Mouse (Mus musculus) activated CD4-positive, CD25-positive, alpha-beta regulatory T cell, adult 4 months (primary cell): Measurements from ENCODE around the gene Me3. TPM values are rescaled to one million over a fixed set of nuclear protein-coding genes. Genes with fewer than 3 reads are reported as not detected.

Experiments
- polyA plus RNA-seq, 2 experiments: library from polyadenylated mRNA; unstranded; fragments of 100-300 nt; shearing (Covaris generic); gene quantifications; one replicate each; pipeline ENCODE4 v1.2.1; 2017

Gene Me3
- polyA plus RNA-seq, 2 experiments from 2014 or later: 0.28 TPM; not detected in 1

Other genes with a start within 250 kb of the Me3 start
- 10 to 100 TPM; 18.7 to 24.8 TPM for gene Tmem135, start 228.2 kb upstream of the Me3 start, polyA plus RNA-seq
- gene Fzd4, start 228.0 kb upstream of the Me3 start, polyA plus RNA-seq: not detected
- gene Prss23, start 105.2 kb upstream of the Me3 start, polyA plus RNA-seq: not detected